Mouse (Mus musculus): Measurements from ENCODE around the gene Gm9117. TPM values are rescaled to one million over a fixed set of nuclear protein-coding genes. Genes with fewer than 3 reads are reported as not detected.
"Not testable (repeated sequence)": the region's sequence is repeated elsewhere in the genome, so short reads cannot be mapped to it uniquely, and the experiment has no call there.

Gm9117 gene
- total RNA-seq (2021), result not detected
- long read RNA-seq, experiment 1, result 0 reads
- long read RNA-seq, experiment 2, result 0 reads

DNA sequence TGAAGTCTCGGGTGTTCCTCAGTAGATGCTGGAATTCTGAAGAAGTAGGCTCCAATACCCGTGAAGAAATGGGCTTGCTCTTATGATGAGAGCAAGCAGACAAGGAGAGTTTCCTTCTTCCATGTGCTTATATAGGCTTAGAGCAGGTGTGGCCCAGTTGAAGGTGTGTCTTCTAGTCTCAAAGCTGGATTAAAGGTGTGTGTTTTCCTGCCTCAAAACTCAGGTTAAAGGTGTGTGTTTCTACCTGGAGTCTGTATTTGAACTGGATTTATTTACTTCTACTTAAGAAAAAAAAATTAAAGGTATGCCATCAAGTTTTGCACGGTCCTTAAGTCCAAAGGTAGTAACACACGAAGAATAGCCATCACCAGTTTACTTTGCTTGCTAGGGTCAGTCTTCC is at the start of gene Gm9117:
TSS of gene Gm9117 (minus strand) at position 101 of the 400 bp plus-strand sequence.
- not testable (repeated sequence) for DNase-seq

DNA sequence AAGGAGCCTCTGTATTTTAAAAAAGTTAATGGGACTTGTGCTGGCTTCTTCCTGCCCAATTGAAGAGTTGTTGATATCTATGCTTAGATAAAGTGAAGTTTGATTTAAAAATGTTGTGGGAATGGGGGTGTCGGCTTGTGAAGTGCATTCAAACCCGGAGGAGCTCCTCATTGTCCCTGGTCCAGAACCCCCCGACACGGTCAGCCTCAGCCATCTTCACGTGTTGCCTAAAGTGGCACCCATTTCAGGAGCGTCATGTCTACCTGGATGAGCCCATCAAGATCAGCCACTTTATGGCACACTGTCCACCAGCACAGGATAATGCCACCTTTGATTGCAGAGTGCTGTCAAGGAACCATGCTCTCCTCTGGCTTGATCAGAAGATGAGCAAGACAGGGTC is 25.6 kb upstream of the Gm9117 start:
- not testable (repeated sequence) for DNase-seq

DNA sequence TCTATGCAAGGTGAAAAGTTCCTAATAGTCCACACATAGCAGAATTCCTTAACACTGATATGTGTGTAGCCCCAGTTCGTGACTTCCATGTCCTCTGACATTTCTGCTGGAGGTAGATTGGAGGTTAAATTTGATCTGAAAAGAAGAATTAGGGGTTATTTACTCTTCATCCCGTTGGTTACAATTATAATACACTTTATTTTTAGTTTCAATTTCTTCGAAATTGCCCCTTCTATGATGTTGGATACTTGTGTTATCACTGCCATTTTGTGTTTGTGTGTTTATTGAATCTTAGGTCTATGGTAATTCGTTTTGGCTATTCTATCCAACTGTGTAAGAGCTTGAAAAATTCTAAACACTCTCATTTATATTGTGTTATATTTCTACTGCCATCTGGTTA is 17.9 kb upstream of the Gm9117 start, which contains the start of gene Tdpoz5:
TSS of gene Tdpoz5 (minus strand) at position 101 of the 400 bp plus-strand sequence.
- not testable (repeated sequence) for DNase-seq

DNA sequence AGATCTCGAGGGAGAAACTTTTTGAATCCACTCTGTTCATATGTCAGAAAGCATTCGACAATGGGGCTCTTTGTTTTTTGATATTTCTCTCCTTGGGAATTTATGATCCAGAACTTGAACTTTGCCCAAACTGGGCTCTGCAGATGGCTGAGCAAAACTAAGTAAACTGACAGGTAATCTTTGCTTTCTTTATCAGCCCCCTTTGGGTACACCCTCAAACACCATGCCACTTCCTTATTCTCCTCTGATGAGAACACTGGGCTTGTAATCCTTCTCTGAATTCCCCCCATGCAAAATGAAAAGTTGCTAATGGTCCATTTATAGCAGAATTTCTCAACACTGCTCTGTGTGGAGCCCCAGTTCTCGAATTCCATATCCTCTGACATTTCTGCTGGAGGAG is 5.0 kb downstream of the Gm9117 start:
- not testable (repeated sequence) for DNase-seq

Other genes starting within 250 kb of the Gm9117 start
- not detected for gene Gm5773, start 170.5 kb downstream of the Gm9117 start, total RNA-seq (2021)
- gene Tdpoz4, start 147.1 kb downstream of the Gm9117 start, total RNA-seq (2021), result not detected
- not detected for gene Tdpoz3, start 117.5 kb downstream of the Gm9117 start, total RNA-seq (2021)
- not detected for gene Tdpoz5, start 17.8 kb upstream of the Gm9117 start, total RNA-seq (2021)
- not detected for gene Gm9125, start 111.3 kb upstream of the Gm9117 start, total RNA-seq (2021)
- not detected for gene Gm10697, start 129.1 kb upstream of the Gm9117 start, total RNA-seq (2021)
- gene Gm10696, start 234.7 kb upstream of the Gm9117 start, total RNA-seq (2021), result not detected